Mouse (Mus musculus): Measurements from ENCODE around the gene Fnip2. TPM values are rescaled to one million over a fixed set of nuclear protein-coding genes. Genes with fewer than 3 reads are reported as not detected.
"Not testable (repeated sequence)": the region's sequence is repeated elsewhere in the genome, so short reads cannot be mapped to it uniquely, and the experiment has no call there.

Gene Fnip2
- polyA plus RNA-seq, 1 experiment from 2014 or later = 3.8 TPM

- H3K4me3 ChIP-seq (replicated peaks) = no peak overlapping the region
- peak overlapping the region; percentile 45 for H3K4me2 ChIP-seq
- no peak overlapping the region for H3K9ac ChIP-seq
- no peaks in the 10 kb centered on the region for H3K9me3 ChIP-seq (replicated peaks)
- 4% methylated on average over 3 of the region's 3 CpGs for WGBS
- H3K27ac ChIP-seq = no peak overlapping the region
- H3K36me3 ChIP-seq = no peaks in the 10 kb centered on the region
- ATAC-seq (replicated peaks; ENCODE audit: low FRiP score) = peak; percentile 60
- H3K4me1 ChIP-seq = peaks cover 13% of the 10 kb centered on the region
- H3K27me3 ChIP-seq = no peaks in the 10 kb centered on the region
These were observed 8.8 kb upstream of the Fnip2 start for GRCm38 (mm10) chr3:79576468-79576816.

- Histone ChIP-seq H3K36me3 (no peaks in the 10 kb centered on the region), H3K9ac (no peak overlapping the region), H3K27me3 (no peaks in the 10 kb centered on the region), H3K4me2 (peak overlapping the region; percentile 45), H3K27ac (no peak overlapping the region; the same call in 1 of the 2 replicates), H3K4me3 (replicated peaks) (no peak overlapping the region), H3K9me3 (replicated peaks) (no peaks in the 10 kb centered on the region), H3K4me1 (peaks cover 13% of the 10 kb centered on the region)
- WGBS = 43% methylated on average over 10 of the region's 10 CpGs
- ATAC-seq (replicated peaks; ENCODE audit: low FRiP score) = peak; percentile 74
These were observed 8.2 kb upstream of the Fnip2 start for GRCm38 (mm10) chr3:79575576-79576467.

GRCm38 (mm10) chr3:79574336-79574735 is 6.7 kb upstream of the Fnip2 start:
- peaks cover 13% of the 10 kb centered on the region for H3K4me1 ChIP-seq
- H3K9ac ChIP-seq = no peak overlapping the region
- H3K4me3 ChIP-seq (replicated peaks) = no peak overlapping the region
- H3K36me3 ChIP-seq = no peaks in the 10 kb centered on the region
- H3K27ac ChIP-seq = no peak overlapping the region
- no peaks in the 10 kb centered on the region for H3K27me3 ChIP-seq
- 85% methylated on average over 3 of the region's 3 CpGs for WGBS
- H3K9me3 ChIP-seq (replicated peaks) = no peaks in the 10 kb centered on the region
- no peak overlapping the region for H3K4me2 ChIP-seq
- no peak for ATAC-seq (replicated peaks; ENCODE audit: low FRiP score)

GRCm38 (mm10) chr3:79573376-79573775 is 5.8 kb upstream of the Fnip2 start:
- H3K36me3 ChIP-seq; H3K4me3 ChIP-seq (replicated peaks); H3K9me3 ChIP-seq (replicated peaks); H3K4me2 ChIP-seq; H3K27me3 ChIP-seq; H3K9ac ChIP-seq; H3K27ac ChIP-seq; ATAC-seq (replicated peaks; ENCODE audit: low FRiP score): not testable (repeated sequence)
- 91% methylated on average over 5 of the region's 5 CpGs for WGBS
- peaks cover 18% of the 10 kb centered on the region for H3K4me1 ChIP-seq

GRCm38 (mm10) chr3:79572399-79572798 is 4.8 kb upstream of the Fnip2 start:
- ATAC-seq (replicated peaks; ENCODE audit: low FRiP score) = no peak
- H3K27me3 ChIP-seq = no peaks in the 10 kb centered on the region

GRCm38 (mm10) chr3:79569351-79569681 is 1.7 kb upstream of the Fnip2 start:
- Histone ChIP-seq H3K9me3 (replicated peaks) (no peaks in the 10 kb centered on the region), H3K4me3 (replicated peaks) (no peak overlapping the region), H3K36me3 (no peaks in the 10 kb centered on the region), H3K27ac (no peak overlapping the region), H3K27me3 (no peaks in the 10 kb centered on the region), H3K4me1 (peaks cover 21% of the 10 kb centered on the region), H3K9ac (no peak overlapping the region), H3K4me2 (no peak overlapping the region)
- no peak for ATAC-seq (replicated peaks; ENCODE audit: low FRiP score)
- 82% methylated on average over 3 of the region's 3 CpGs for WGBS

More at GRCm38 (mm10) chr3:79572399-79572798, 4.8 kb upstream of the Fnip2 start:
- no peak overlapping the region for H3K9ac ChIP-seq
- no peak overlapping the region for H3K27ac ChIP-seq
- no peak overlapping the region for H3K4me3 ChIP-seq (replicated peaks)
- H3K4me2 ChIP-seq = no peak overlapping the region
- no peaks in the 10 kb centered on the region for H3K9me3 ChIP-seq (replicated peaks)
- H3K36me3 ChIP-seq = no peaks in the 10 kb centered on the region
- peaks cover 20% of the 10 kb centered on the region for H3K4me1 ChIP-seq
- WGBS = 59% methylated on average over 3 of the region's 3 CpGs

GRCm38 (mm10) chr3:79568629-79569350 is 1.2 kb upstream of the Fnip2 start:
- Histone ChIP-seq H3K27me3 (no peaks in the 10 kb centered on the region), H3K27ac (peak overlapping the region; percentile 90), H3K4me3 (replicated peaks) (peak overlapping the region; percentile 91), H3K4me1 (peaks cover 21% of the 10 kb centered on the region), H3K4me2 (peak overlapping the region; percentile 83), H3K9ac (no peak overlapping the region), H3K9me3 (replicated peaks) (no peaks in the 10 kb centered on the region), H3K36me3 (no peaks in the 10 kb centered on the region)
- no peak for ATAC-seq (replicated peaks; ENCODE audit: low FRiP score)
- WGBS = 89% methylated on average over 16 of the region's 16 CpGs

- peak overlapping the region; percentile 90 for H3K27ac ChIP-seq
- H3K4me1 ChIP-seq = peaks cover 21% of the 10 kb centered on the region
- H3K9me3 ChIP-seq (replicated peaks) = no peaks in the 10 kb centered on the region
- ATAC-seq (replicated peaks; ENCODE audit: low FRiP score) = peak; percentile 73
- no peaks in the 10 kb centered on the region for H3K36me3 ChIP-seq
- H3K27me3 ChIP-seq = no peaks in the 10 kb centered on the region
- WGBS = 2% methylated on average over 58 of the region's 60 CpGs
- peak overlapping the region; percentile 83 for H3K4me2 ChIP-seq
- H3K4me3 ChIP-seq (replicated peaks) = peak overlapping the region; percentile 91
- peak overlapping the region; percentile 77 for H3K9ac ChIP-seq
These were observed 592 bp downstream of the Fnip2 start for GRCm38 (mm10) chr3:79566716-79567691.

GRCm38 (mm10) chr3:79564875-79565606 is 2.6 kb downstream of the Fnip2 start:
- H3K4me3 ChIP-seq (replicated peaks) = no peak overlapping the region
- no peak for ATAC-seq (replicated peaks; ENCODE audit: low FRiP score)
- no peaks in the 10 kb centered on the region for H3K9me3 ChIP-seq (replicated peaks)
- H3K4me2 ChIP-seq = no peak overlapping the region
- no peak overlapping the region for H3K9ac ChIP-seq
- H3K36me3 ChIP-seq = no peaks in the 10 kb centered on the region
- WGBS = 74% methylated on average over 10 of the region's 10 CpGs
- H3K27me3 ChIP-seq = no peaks in the 10 kb centered on the region
- H3K4me1 ChIP-seq = peaks cover 23% of the 10 kb centered on the region
- no peak overlapping the region for H3K27ac ChIP-seq

- no peak overlapping the region for H3K4me3 ChIP-seq (replicated peaks)
- H3K27ac ChIP-seq = no peak overlapping the region
- no peaks in the 10 kb centered on the region for H3K27me3 ChIP-seq
- H3K9me3 ChIP-seq (replicated peaks) = no peaks in the 10 kb centered on the region
- H3K36me3 ChIP-seq = no peaks in the 10 kb centered on the region
- no peak overlapping the region for H3K9ac ChIP-seq
- H3K4me1 ChIP-seq = peaks cover 35% of the 10 kb centered on the region
- no peak for ATAC-seq (replicated peaks; ENCODE audit: low FRiP score)
- no peak overlapping the region for H3K4me2 ChIP-seq
- 81% methylated on average over 2 of the region's 2 CpGs for WGBS
These were observed 4.1 kb downstream of the Fnip2 start for GRCm38 (mm10) chr3:79563511-79563910.

Data from kidney, embryonic 15.5 days (tissue).